Mouse (Mus musculus) fat pad, adult 2 months (tissue): Measurements from ENCODE around the gene Olfr172.

Experiments
- DNase-seq: peaks from one replicate; pipeline ENCODE4 v3.0.0-alpha.2; 2011; ENCODE audit warnings: low read depth, low spot score; ENCODE audit errors: extremely low read depth

Olfr172 gene

DNA sequence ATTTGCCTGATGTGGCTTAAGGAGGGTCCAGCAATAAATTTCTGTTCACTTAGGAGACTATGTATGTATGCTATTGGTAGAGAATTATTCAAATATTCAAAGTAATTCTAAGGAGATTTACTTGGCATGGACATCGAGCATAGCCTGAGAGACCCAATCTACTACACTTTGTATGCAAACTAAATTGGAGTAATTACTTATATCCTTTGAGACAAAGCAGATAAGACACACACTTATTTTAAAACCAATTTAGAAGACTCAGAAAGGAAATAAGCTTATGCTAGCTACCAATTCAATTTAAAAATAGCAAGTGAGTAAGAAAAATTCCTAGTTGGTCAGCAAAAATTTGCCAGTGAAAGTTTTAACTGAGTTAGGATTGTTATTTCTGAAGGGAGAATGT is at the start of gene Olfr172:
Olfr172 (minus strand) TSS at position 101 of the 400 bp plus-strand sequence.
- DNase-seq: no peak

DNA sequence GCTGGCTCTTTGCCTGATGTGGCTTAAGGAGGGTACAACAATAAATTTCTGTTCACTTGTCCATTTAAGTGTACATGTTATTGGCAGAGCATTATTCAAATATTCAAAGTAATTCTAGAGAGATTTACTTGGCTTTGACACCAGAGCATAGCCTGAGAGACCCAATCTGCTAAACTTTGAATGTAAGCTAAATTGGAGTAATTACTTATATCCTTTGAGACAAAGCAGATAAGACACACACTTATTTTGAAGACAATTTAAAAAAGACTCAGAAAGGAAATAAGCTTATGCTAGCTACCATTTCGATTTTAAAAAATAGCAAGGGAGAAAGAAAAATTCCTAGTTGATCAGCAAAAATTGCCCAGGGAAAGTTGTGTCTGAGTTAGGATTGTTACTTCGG is 37.2 kb upstream of the Olfr172 start, which contains the start of gene Olfr173:
Olfr173 (minus strand) TSS at position 101 of the 400 bp plus-strand sequence.
- DNase-seq: no peak

- no peak for DNase-seq
These were observed 6.8 kb downstream of the Olfr172 start for GRCm38 (mm10) chr16:58756191-58756590.

DNA sequence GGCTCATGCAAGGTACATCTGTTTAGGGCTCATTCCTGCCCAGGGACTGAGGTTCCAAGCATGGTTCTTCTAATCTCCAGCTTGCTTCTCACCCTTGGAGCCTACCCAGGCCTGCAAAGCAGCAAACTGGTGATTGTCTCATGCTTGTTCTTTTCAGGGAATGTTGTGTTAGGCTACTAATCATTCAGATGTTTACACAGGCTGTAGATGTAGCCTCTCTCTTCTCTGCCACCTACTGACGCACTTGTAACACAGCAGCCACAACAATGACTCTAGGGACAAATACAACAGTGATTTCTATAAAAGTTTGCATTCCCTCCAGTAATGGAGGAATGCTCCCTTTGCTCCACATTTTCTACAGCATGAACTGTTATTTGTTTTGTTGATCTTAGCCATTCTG is 11.7 kb downstream of the Olfr172 start:
- DNase-seq: no peak

GRCm38 (mm10) chr16:58746715-58747114 is 16.3 kb downstream of the Olfr172 start:
- peak; percentile 95 for DNase-seq

DNA sequence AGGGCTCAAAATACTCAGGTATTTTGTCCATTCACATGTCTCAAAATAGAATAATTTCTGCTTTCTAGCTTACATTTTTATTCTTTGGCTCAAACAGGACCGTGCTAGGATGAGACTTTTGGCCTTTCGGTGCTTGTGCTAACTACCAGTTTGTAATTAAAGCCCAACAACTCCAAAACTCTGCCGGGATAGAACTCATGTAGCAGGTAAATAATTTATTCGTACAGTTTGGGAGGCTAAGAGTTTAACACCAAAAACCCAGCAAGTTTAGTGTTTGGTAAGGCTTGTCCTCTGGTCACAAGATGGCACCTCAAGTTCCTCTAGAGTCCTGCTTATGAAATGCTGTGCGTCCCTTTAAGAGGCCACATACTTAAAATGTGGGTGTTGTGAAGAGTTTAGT is 22.2 kb downstream of the Olfr172 start:
- DNase-seq: no peak

GRCm38 (mm10) chr16:58738800-58739199 is 24.2 kb downstream of the Olfr172 start:
- no peak for DNase-seq

- no peak for DNase-seq
These were observed 24.8 kb downstream of the Olfr172 start for GRCm38 (mm10) chr16:58738205-58738604.

GRCm38 (mm10) chr16:58728176-58728671 is 34.8 kb downstream of the Olfr172 start:
- no peak for DNase-seq

DNA sequence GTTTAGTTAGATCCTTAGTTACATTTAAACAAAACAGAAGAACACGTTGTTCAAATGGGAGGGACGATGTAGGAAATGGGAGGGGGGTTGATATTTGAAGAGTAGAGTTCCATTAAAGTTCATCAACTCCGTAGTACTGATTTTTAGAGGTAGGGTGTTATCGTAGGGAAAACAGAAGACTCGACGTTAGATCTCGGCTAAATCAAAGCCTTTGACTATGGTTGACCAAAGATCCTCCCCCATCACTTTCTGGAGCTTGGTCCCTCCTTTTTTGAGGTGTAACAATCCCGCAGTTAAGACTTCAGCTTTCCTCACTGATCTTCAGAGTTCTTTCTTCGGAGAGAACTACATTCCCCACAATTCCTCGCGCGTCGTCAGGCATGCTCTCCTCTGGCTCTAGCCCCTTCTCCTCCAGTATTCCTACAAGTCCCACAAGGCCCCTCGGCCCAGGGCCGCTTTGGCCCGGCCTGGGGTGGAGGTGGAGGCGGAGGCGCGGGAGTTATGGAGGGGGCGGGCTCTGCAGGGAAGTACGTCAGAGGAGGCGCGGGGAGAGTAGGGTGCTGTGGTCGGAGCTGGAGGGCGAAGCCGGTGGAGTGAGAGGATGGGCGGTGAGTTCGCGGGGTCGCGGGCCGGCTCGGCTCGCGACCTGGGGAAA is 35.4 kb downstream of the Olfr172 start, which contains the start of gene Cldnd1:
Cldnd1 (plus strand) TSS at position 434 of the 655 bp plus-strand sequence.
- peak; percentile 85 for DNase-seq

DNA sequence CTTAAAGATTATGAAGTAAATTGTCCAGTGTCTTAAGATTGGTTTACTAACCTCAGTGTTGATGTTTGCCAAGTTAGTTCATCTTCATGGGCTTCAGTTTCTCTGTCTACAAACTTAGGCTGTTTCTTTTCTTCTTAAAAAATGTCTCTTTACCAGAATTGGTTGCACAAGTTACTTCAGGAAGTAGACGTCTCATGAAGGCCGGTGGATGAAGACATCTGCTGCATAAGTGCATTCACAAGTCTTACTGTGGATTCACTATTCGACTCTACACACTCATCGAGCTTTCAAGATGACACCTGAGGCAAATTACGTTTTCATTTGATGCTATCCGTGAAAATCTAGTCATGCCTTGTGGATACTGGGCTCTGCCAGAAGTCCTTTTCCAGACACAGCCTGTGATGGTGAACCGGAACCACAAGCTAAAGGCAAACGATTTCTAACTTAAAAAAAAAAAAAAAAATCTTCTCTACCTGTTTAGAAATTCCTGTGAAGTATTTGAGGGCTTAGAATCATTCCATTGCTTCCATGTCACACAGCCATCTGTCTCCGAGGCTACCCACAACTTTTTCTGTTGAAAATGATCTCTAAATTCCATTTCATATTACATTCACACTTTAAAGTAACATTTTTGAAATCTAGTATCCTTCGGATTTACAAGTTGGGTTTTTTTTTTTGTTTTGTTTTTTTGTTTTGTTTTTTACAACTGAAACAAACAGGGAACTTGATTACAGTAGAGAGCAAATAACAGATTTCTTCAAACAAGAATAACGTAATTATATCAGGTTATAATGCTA is 36.1 kb downstream of the Olfr172 start:
- no peak for DNase-seq

DNA sequence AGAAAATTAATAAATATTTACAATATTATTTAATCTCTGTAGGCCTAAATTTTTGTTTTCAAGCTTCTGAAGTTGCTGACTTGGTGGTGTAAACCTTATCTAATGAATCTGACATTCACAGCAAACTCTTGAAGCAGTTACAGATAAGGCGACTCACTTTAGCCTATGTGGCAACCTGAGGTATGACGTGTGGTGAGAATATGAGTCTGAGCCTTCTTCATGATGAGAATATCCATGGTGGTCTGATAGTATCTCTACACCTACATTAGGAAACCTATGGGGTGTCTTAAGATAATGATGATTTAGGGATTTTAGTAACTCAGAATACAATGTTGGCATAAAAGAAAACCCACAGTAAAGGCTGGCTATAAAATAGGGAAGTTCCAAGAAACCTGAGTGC is 40.7 kb downstream of the Olfr172 start:
- no peak for DNase-seq

DNA sequence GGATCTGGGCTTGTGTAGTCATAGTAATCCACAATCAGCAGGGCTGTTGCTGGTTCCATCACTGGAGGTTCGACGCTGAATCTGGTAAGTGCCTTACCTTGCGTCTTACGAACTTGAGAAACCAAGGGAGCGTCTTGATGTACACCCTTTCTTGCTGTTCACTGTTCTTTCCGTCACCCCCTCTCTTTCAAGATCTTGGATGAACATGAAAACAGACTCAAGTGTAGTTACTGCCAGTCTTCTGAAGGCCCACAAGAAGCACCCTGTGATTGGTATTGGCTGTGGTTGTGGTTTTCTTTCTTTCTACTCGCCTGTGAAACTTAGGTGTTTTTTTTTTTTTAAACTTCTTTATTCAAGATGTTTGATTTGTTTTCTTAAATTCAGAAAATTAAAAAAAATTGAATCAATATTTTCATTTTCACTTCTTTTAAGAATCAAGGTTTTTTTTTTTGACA is 44.3 kb downstream of the Olfr172 start, which contains the start of gene Gpr15:
Gpr15 (minus strand) TSS at position 405 of the 455 bp plus-strand sequence.
- DNase-seq: no peak

DNA sequence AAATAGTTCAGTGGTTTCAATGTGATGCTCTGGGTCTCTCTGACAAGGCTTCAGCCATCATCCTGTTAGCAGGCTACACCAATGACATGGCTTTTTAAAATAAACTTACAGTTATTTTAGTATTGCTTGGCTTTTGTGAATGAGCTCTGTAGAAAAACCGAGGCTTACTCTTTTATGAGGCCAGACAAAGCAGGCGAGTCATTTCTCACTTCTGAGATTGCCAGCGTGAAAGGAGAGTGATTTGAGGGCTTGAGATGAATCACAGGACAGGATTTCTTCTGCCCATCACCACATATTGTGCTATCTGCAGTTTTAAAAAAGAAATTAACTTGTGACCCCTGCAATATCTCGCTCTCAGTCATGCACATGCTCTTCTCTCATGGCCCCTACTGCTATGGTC is 48.0 kb downstream of the Olfr172 start:
- DNase-seq: no peak

GRCm38 (mm10) chr16:58713128-58713527 is 49.8 kb downstream of the Olfr172 start:
- DNase-seq: no peak

DNA sequence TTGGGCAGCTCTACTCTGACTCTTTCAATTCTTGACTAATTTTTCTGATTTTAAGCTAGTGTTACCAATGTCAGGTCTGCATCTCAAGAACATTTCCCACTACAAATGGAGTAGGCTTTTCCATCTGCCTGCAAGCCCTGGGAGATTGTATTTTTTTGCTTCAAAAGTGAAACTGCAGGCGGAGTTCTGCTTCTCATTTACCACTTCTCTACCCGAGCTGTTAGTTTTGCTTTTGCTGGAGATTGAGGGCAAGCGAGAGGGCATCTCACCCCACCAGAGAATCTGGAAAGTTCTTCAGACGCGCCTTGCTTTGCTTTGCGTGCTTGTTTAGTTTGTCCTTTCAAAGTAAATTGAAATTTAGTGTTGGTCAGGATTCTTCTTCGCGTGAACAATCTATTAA is 50.8 kb downstream of the Olfr172 start:
- no peak for DNase-seq
